11 mouse cellular contexts compared by ENCODE assay signal in the genomic region with DNA sequence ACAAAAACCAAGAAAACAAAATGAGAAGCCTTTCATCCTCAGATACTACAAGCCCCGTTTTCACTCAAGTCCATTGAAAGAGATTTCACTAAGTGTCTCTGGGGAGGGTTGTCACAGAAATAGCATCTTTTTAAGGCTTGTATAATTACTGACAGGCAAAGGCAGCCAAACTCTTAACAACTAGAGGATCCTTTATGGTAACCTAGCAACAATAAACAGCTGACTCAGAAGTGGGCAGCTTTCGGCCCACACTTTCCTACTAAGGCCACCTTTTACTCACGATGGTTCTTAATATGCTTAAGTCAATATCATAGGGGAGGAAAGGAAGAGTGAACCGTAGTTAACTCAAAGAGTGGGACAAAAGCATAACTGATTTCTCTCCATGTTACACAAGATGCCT. TPM values are rescaled to one million over a fixed set of nuclear protein-coding genes. Genes with fewer than 3 reads are reported as not detected.
DNase-seq lines count a peak whose midpoint lies in the region; ATAC-seq lines count a peak whose summit lies in the region.
"Had no signal": no experiment of that assay in that cellular context is flagged by ENCODE, and none has a peak within 500 bp of the region (broad histone marks: within the 10 kb centered on the region; RNA-seq: fewer than 3 reads in every experiment).

No protein-coding gene starts in this region.

- ATAC-seq in heart, embryonic 12.5 days (ENCODE audit: insufficient number of reproducible peaks, low FRiP score): no peak
- ATAC-seq in heart, embryonic 11.5 days (replicated peaks; ENCODE audit: insufficient number of reproducible peaks, low FRiP score, low TSS enrichment): no peak
- peak; percentile 46 for ATAC-seq in forebrain, embryonic 14.5 days

- H3K27me3 ChIP-seq in heart, embryonic 12.5 days (replicated peaks): no peaks in the 10 kb centered on the region
- no peaks in the 10 kb centered on the region for H3K27me3 ChIP-seq in heart, embryonic 11.5 days (ENCODE audit: control insufficient read depth, insufficient read depth, low read length)
- H3K27me3 ChIP-seq in forebrain, embryonic 14.5 days (replicated peaks; ENCODE audit: control insufficient read depth, insufficient read depth, low read length): no peaks in the 10 kb centered on the region
- H3K27me3 ChIP-seq: lung, embryonic 15.5 days had no signal

- peaks cover 18% of the 10 kb centered on the region for H3K4me1 ChIP-seq in heart, embryonic 12.5 days (replicated peaks)
- peaks cover 12% of the 10 kb centered on the region for H3K4me1 ChIP-seq in heart, embryonic 11.5 days (ENCODE audit: control insufficient read depth, insufficient read depth, low read length)
- H3K4me1 ChIP-seq in forebrain, embryonic 14.5 days (ENCODE audit: control insufficient read depth, insufficient read depth, low read length): peaks cover 9% of the 10 kb centered on the region

- H3K9me3 ChIP-seq in heart, embryonic 12.5 days (replicated peaks): no peaks in the 10 kb centered on the region
- H3K9me3 ChIP-seq in heart, embryonic 11.5 days (replicated peaks; ENCODE audit: control insufficient read depth, low read length): no peaks in the 10 kb centered on the region
- H3K9me3 ChIP-seq in forebrain, embryonic 14.5 days (replicated peaks; ENCODE audit: control insufficient read depth, low read length): no peaks in the 10 kb centered on the region
- H3K9me3 ChIP-seq: lung, embryonic 15.5 days had no signal

- no peak overlapping the region for H3K9ac ChIP-seq in heart, embryonic 12.5 days
- H3K9ac ChIP-seq in heart, embryonic 11.5 days (ENCODE audit: low read depth, low read length): no peak overlapping the region
- H3K9ac ChIP-seq in forebrain, embryonic 14.5 days (ENCODE audit: low read length): no peak overlapping the region
- H3K9ac ChIP-seq: lung, embryonic 15.5 days had no signal

- H3K4me3 ChIP-seq in heart, embryonic 12.5 days: no peak overlapping the region
- no peak overlapping the region for H3K4me3 ChIP-seq in heart, embryonic 11.5 days (ENCODE audit: low read depth, low read length)
- H3K4me3 ChIP-seq in forebrain, embryonic 14.5 days (ENCODE audit: low read depth, low read length): no peak overlapping the region
- H3K4me3 ChIP-seq: lung, embryonic 15.5 days; myocyte had no signal

- peaks cover 20% of the 10 kb centered on the region for H3K36me3 ChIP-seq in heart, embryonic 12.5 days
- 0 out of 2 replicates have a peak, but pooled peaks cover 4% of the 10 kb centered on the region for H3K36me3 ChIP-seq in heart, embryonic 11.5 days (ENCODE audit: control insufficient read depth, insufficient read depth, low read length)
- H3K36me3 ChIP-seq in forebrain, embryonic 14.5 days (ENCODE audit: control insufficient read depth, insufficient read depth, low read length): no peaks in the 10 kb centered on the region
- H3K36me3 ChIP-seq: lung, embryonic 15.5 days had no signal

- DNase-seq in MN1 (ENCODE audit: low spot score) (peak; percentile 28), adipocyte (ENCODE audit: low spot score) (no peak)
- DNase-seq in forebrain, embryonic 14.5 days (ENCODE audit: low spot score): peak; percentile 58
- peak; percentile 56 to 59 for DNase-seq in left cerebral cortex, adult 9 months (ENCODE audit: low spot score in 2 of 2)
- no peak for DNase-seq in embryo, embryonic 10 days (ENCODE audit: low spot score)
- no peak for DNase-seq in B cell, adult 2 months
- DNase-seq: kidney, adult 8-10 months had no signal

- WGBS in heart, embryonic 12.5 days: 53% methylated on average over 4 of the region's 4 CpGs
- WGBS in heart, embryonic 11.5 days (ENCODE audit: insufficient replicate concordance): 64% methylated on average over 4 of the region's 4 CpGs
- WGBS in forebrain, embryonic 14.5 days: 39% methylated on average over 4 of the region's 4 CpGs

- H3K4me2 ChIP-seq in heart, embryonic 12.5 days: no peak overlapping the region
- H3K4me2 ChIP-seq in heart, embryonic 11.5 days: no peak overlapping the region
- no peak overlapping the region for H3K4me2 ChIP-seq in forebrain, embryonic 14.5 days (ENCODE audit: low read length)
- H3K4me2 ChIP-seq: lung, embryonic 15.5 days had no signal

- H3K27ac ChIP-seq in heart, embryonic 12.5 days (ENCODE audit: poor library complexity, severe bottlenecking): peak overlapping the region; percentile 56; the same call in 1 of the 2 replicates
- no peak overlapping the region; the same call in 1 of the 2 replicates for H3K27ac ChIP-seq in heart, embryonic 11.5 days (ENCODE audit: low read depth, low read length)
- H3K27ac ChIP-seq in forebrain, embryonic 14.5 days (ENCODE audit: low read depth, low read length): no peak overlapping the region

RNA-seq across cellular contexts. Expression of a gene that starts 53.3 kb away (rescaled TPM):
- 18.9 and 22.3 TPM in 2 replicates for polyA plus RNA-seq in heart, embryonic 12.5 days (2016; fragmentation: Nextera tagmentation; extraction: Ambion mirVana)
- 19.7 and 19.8 TPM in 2 replicates for polyA plus RNA-seq in heart, embryonic 11.5 days (2014; fragmentation: Nextera tagmentation; extraction: Ambion mirVana)
- polyA plus RNA-seq in forebrain, embryonic 14.5 days (2014; fragmentation: Nextera tagmentation; extraction: Ambion mirVana): 1.5 and 1.8 TPM in 2 replicates

Comparison
In these comparisons a context has a peak if more than half of its experiments do, and no peak if none do; other contexts are left out.
1. DNase-seq: peak in MN1 (single experiment), forebrain, embryonic 14.5 days (single experiment) and left cerebral cortex, adult 9 months (2 of 2); none in adipocyte (single experiment), embryo, embryonic 10 days (single experiment) and B cell, adult 2 months (0 of 2).